Mouse (Mus musculus): ENCODE results near the gene Kcnab2. TPM values are rescaled to one million over a fixed set of nuclear protein-coding genes. Genes with fewer than 3 reads are reported as not detected.
A peak's percentile ranks its signal among the peaks of the same experiment; 100 is the strongest.

Kcnab2 gene
- total RNA-seq, 2 experiments from 2014 or later: 233 to 258 TPM

DNA sequence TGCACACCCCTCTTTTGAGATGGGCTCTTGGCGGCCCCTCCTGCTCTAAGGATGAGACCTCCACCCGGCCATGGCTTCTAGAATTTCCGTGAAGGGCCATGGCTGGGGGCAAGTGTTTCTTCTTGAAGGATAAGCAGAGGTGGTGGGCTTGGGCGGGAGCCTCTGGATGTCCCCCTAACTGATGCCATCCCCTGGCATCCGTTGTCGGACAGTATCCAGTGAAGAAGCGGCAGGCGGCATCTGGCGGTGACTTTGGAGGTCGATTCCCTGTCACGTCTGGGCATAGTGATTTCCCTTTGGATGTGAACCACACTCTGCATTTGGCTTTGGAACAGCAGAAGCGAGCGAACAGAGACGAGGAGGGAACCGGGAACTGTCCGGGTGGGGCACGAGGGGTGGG, 85.0 kb downstream of the Kcnab2 start:
- DNase-seq (ENCODE audit: low spot score in 2 of 2): no peak

DNA sequence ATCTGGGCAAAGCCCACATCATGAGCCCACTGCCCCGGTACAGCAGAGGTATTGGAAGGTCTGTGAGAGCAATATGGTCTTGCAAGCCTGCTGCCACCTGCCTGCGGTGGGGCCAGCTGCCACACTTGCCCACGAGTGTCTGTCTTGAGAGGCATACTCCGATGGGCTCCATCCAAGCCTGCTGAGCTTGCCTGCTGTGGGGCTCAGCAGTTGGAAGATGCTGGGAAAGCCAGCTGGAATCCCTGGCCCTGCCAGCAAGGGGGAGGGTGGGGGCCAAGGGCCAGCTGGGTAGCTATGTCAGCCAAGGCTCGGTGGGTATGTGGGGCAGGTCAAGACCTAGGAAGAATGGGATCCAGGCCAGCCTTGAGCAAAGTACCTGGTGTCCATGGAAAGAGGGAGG, 85.5 kb downstream of the Kcnab2 start:
- peak; percentile 53 to 71 for DNase-seq (ENCODE audit: low spot score in 2 of 2)

DNA sequence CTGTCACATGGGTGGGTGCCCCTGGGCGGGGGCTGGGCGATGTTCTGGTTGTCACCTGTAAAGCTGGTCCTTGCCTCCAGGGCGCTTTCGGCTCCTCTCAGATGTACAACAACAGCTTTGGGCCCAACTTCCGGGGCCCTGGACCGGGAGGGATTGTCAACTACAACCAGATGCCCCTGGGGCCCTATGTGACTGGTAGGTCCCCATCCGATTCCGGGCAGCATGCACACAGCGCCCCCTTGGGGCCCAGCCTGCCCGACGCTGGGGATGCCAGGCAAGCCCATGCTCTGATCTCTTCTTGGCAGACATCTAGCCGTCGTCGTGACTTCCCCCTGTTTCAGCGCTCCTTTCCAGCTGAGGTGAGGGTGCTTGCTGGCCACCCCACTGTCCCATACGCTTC, 92.0 kb downstream of the Kcnab2 start:
- peak in 1 of 2 experiments; percentile 59 for DNase-seq (ENCODE audit: low spot score in 2 of 2)

DNA sequence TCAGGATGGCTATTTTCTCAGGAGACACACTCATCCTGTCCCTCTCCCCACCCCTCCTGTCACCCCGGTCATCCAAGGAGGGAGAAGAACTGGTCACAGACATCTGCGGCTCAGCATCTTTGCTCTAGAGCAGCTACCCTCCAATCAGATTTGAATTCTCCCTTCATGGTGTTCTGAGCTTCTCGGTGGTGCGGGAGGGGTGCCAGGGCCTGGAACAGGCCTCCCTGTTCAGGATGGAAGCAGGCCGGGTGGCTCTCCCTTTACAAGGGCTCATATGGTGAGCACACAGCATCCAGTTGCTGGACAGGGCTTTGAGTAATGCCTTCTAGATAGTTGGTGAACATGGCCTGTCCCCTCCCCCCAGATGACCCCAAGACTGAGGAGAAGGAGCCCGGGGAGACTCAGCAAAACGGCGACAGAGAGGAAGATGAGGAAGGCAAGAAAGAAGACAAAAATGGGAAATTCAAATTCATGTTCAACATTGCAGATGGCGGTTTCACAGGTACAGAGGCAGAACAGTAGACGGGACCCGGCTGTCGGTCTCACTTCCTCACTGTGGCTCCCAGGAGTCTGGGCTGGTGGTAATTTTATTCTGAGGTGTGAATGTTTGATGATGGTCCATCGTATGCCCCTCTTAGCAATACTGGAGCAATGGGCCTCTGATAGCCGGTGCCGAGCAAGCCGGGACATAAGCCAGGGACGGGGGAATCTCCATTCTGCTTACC, 95.0 kb downstream of the Kcnab2 start:
- DNase-seq (ENCODE audit: low spot score in 2 of 2): no peak

DNA sequence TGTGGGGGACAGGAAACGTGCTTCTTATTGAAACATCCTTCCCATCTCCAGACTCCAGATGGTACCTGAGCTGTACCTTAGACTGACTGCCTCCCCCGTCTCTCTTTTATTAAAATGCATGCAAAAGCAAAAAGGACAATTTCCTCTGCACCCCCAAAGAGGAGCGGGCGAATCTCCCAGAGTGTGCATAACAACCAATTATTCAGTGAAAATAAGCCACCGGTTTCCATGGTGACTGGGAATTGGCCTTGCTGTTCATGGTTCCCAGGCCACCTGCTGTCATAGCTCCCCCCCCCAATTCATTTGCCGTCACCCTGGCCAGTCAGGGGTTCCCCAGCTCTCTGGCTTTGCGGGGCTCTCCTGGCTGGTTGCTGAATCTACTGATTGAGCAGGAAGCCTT, 112.4 kb downstream of the Kcnab2 start:
- no peak for DNase-seq (ENCODE audit: low spot score in 2 of 2)

DNA sequence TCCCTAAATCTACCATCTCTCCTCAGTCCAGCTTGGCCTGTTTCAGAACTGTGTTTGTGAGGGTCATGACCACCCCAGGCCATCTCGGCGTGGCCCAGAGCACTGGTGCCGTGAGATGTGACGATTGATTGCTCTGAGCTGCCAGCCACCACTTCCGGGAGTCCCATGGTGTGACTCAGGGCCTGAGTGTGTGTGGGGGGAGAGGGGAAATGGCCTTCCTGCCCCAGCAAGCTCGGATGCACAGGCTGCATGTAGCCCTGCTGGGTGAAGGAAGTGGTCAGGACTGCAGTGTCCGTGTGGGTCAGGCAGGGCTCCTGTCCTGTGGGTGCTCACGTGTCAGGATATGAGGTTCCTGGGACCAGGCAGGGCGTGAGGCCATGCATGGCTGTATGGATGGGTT, 115.5 kb downstream of the Kcnab2 start:
- DNase-seq (ENCODE audit: low spot score in 2 of 2): no peak

DNA sequence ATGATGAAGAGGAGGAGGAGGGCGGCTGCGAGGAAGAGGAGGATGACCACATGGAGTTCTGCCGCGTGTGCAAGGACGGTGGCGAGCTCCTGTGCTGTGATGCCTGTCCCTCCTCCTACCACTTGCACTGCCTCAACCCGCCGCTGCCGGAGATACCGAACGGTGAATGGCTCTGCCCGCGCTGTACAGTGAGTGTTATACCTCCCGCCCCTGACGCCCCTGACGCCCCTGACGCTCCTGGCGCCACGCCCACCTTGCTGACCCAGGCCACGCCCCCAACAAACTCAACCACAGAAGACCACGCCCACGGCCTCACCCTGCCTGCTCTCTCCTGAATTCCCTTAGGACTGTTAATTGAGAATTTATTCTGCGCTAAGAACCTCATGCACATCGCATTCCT, 116.8 kb downstream of the Kcnab2 start:
- no peak for DNase-seq (ENCODE audit: low spot score in 2 of 2)

DNA sequence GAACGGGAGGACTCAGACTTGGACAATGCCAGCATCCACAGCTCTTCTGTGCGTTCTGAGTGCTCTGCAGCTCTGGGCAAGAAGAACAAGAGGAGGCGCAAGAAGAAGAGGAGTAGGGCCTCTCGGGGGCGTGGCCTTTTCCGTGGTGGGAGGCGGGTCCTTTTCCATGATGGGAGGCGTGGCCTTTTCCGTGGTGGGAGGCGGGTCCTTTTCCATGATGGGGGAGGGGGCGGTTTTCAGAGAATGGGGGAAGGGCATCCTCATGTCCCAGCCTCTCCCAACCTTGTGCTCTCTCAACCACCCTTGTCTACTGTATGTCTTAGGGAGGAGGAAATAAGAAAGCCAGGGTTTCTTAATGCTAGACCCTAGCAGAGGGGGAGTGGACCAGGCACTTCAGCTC, 118.0 kb downstream of the Kcnab2 start:
- no peak for DNase-seq (ENCODE audit: low spot score in 2 of 2)

DNA sequence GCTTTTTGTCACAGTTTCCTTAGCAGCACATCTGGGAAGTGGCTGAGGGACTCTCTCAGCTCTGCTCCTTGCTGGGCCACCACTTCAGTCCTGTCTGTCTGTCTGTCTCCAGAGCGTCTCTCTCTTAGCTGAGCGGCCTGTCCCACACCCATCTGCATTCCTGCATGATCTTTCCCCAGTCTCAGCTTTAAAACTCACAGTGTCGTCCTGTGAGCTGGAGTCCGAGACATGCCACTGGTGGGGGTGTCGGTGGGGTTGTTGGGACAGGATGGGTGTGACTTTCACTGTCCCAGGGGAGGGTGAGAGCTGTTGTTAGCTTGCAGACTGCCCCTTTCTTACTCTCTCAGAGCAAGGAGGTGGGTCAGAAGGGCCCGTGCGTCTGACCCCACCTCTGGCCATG, 122.0 kb downstream of the Kcnab2 start:
- no peak for DNase-seq (ENCODE audit: low spot score in 2 of 2)

DNA sequence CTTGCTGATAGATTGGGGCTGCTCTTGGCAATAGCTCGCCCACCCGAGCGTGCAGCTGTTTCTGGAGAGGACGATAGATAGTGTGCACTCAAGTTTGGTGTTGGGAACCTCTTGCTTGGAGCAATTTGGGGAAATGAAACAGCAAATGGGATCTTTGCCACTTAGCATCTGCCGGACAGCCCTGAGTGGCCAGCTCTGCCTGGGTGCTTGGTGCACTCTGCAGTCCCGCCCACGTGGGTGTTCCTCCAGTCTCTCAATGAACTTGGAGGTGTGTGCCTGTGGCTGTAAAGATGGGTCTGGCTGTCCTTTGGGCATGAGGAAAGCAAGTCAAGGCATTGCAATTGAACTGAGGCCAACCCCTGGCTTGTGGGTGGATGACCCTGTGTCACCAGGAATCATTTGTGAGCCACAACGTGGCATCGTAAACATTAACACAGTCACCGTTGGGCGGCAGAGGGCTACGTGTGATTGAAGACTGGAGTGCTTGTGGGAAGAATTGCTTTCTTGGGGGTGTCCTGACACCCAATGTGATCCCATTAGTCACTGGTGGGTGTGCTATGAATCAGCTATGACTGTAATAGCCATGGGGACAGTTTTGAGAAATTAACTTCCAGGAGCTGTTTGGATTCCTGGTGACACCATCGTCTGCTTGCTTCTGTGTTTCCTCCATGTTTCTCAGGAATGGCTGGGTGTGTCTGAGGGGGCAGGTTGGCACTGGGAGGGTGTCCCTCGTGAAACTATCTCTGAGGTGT, 123.6 kb downstream of the Kcnab2 start:
- DNase-seq (ENCODE audit: low spot score in 2 of 2): no peak

DNA sequence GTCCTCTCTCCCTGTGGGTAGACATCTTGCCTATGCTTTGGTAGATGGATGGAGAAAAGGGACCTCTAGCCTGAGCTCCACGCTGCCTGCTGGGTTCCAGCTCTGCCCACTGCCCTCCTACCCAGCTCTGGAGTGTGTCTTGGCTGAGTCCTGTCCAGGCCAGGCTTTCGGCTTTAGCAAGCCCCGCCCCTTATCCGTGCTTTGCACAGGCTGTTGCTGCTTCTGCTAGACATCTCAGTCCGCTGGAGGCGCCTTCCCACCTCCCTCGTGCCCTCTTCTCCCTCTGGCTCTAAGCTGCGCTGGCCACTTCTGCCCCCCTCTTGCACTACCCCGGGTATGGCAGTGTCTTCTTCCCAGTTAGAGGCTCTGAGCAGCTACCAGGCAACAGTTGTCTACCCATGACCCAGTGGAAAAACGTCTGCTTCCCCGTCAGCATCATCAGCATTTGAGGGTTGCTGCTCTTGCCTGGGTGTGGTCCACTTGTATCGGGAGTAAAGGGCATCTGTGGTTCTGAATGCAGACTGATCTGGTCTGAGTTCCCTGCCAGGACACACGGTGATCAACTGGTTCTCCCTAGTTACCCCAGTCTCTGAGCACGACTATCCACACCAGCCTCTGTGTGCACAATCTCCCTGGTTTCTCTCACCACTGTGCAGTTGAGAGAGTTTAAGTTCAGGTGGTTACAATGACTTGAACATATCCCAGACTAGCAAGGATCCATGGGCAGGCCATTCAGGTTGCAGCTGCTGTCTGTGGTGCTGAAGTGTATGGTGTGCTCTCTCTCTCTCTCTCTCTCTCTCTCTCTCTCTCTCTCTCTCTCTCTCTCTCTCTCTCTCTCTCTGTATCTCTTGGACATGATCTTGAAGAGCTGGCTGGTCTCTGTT, 126.0 kb downstream of the Kcnab2 start:
- DNase-seq (ENCODE audit: low spot score in 2 of 2): no peak

DNA sequence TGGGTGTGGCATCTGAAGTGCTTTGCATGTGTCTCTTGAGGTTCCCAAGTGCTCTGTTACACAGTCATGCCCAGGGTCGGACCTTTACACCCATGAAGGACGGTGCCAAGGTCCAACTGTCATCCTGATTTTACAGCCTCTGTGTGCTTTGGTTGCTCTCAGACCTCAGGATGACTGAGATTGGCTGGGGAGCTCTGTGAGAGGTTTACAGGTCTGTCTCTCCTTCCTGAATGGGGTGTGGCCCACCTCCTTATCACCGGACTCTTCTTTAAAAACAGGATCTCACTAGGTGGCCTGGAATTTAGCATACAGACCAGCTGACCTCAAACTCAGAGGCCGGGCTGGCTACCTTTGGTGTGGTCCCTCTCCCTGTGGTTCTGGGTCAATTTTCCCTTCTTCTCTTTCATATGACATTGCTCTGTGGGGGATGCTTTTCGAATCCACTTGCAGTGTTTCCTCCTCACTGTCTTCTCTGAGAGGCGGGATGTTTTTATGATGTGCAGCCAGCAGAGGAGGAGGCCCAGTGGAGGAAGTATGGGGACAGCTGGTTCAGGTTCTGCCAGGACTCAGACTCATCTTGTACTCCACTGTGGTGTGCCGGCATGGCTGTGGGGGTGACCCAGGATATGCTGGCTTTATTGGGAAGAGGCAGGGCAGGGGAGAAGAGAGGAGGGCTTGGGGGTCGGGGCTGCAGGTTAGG, 126.8 kb downstream of the Kcnab2 start:
- no peak for DNase-seq (ENCODE audit: low spot score in 2 of 2)

DNA sequence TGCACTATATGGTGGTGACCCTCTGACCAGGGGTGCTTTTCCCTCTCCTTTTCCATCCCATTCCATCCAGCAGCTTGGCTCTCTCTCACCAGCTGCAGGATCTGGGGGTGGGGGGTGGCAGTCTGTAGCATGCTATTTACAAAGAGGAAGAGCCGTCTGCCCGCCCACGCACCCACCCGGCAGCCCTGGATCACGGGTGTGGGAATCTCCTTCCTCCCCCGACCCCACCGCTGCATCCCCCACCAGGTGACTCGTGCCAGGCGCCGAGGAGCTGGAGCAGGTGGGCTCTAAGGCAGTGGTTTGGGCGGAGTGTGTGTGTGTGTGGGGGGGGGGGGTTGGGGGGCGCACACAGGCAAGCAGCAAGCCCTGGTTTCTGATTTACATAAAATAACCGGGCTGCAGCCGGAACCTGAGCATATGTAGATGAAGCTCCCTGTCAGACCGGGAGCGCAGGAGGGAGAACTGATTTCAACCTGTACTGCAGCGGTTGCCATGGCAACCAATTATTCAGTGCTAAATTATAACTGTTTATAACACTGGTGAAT, 127.8 kb downstream of the Kcnab2 start:
- peak; percentile 45 to 62 for DNase-seq (ENCODE audit: low spot score in 2 of 2)

DNA sequence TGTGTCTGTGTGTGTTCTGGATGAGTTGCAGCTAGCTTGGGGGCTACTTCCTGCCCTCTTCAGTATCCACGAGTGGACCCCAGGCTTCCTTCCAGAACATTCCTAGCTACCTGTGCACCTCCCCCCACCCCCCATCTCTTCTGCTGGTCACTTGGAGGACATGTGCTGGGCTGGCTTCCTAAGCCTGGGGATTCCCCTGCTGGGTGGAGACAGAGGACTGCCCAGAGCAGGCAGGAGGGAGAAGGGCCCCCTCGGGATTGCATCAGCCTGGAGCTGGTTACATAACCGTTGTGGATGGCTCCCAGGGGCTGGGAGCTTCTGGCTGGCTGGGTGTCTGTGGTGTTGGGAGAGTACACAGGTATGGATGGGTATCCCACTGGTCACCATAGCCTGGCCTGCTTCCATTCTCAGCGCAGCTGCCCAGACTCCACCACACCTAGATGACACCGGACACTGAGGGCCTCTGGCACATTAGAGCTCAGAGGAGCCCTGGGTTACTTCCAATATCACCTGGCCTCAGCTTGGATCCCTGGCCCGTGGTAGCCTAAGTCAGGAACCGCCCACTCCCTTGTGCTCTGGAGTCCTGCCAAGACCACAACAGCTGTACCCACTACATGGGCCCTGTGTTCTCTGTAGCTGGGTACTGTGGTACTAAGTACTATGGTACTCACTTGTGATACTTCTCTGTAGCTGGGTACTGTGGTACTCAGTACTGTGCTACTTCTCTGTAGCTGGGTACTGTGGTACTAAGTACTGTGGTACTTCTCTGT, 132.4 kb downstream of the Kcnab2 start:
- no peak for DNase-seq (ENCODE audit: low spot score in 2 of 2)

DNA sequence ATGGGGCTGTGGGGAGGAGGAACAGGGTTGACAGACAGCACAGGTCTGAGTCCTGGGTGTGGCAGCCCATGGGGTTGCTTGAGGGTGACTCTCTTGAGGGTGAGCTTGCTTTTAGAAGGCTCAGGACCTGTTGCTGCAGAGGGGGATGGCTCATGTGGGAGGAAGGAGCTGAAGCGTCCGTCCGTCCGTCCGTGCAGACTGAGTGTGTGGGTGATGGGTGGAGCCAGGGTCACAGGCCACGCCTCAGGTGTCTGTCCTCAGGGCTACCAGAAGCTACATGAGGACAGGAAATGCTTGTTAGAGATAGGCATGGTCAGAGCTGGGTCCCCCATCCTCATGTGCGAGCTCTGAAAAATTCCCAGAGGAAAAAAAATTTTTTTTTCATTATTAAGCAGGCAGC, 133.0 kb downstream of the Kcnab2 start:
- no peak for DNase-seq (ENCODE audit: low spot score in 2 of 2)

DNA sequence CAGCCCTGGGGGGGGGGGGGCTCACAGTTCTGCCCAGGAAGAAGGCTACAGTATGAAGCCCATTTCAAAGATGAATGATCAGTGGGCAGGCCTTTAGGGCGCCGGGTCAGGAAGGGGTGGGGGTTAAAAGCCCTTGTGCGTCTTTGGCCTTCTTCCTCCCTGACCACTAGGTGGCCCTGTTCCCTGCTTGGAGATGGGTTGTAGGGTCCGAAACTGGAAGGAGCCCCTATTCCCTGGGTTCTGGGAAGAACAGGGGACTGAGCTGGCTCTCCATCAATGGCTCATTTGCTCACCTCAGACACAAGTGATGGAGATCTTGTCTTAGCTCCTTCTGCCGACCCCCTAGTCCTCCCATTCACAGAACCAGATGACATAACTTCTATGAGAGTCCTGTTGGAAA, 134.4 kb downstream of the Kcnab2 start:
- peak in 1 of 2 experiments; percentile 37 for DNase-seq (ENCODE audit: low spot score in 2 of 2)
